Mouse (Mus musculus): ENCODE results near the gene C2cd2. TPM values are rescaled to one million over a fixed set of nuclear protein-coding genes. Genes with fewer than 3 reads are reported as not detected.
"Not testable (repeated sequence)": the region's sequence is repeated elsewhere in the genome, so short reads cannot be mapped to it uniquely, and the experiment has no call there.

Gene C2cd2
- polyA plus RNA-seq, 2 experiments = 14.2 to 21.7 TPM

- Histone ChIP-seq H3K9me3 (ENCODE audit: control insufficient read depth, low read length) (no peaks in the 10 kb centered on the region), H3K4me3 (replicated peaks; ENCODE audit: low read length) (no peak overlapping the region), H3K4me2 (replicated peaks; ENCODE audit: low read depth, low read length, severe bottlenecking) (no peak overlapping the region), H3K9ac (ENCODE audit: low read depth, low read length, severe bottlenecking) (no peak overlapping the region), H3K4me1 (ENCODE audit: control insufficient read depth, insufficient read depth, low read length) (no peaks in the 10 kb centered on the region), H3K27me3 (ENCODE audit: control insufficient read depth, insufficient read depth, low read length) (no peaks in the 10 kb centered on the region), H3K36me3 (ENCODE audit: control insufficient read depth, insufficient read depth, low read length) (peaks cover 74% of the 10 kb centered on the region), H3K27ac (replicated peaks; ENCODE audit: low read depth, low read length) (no peak overlapping the region)
- TF ChIP-seq POLR2A (IDR thresholded peaks at IDR 0.05; ENCODE audit: borderline replicate concordance, extremely low read depth, insufficient read depth, insufficient read length) = no peak
- 88% methylated on average over 2 of the region's 2 CpGs for WGBS
- no peak for DNase-seq (ENCODE audit: low spot score)
- no peak for ATAC-seq (ENCODE audit: low FRiP score, low read depth)
These were observed 9.1 kb downstream of the C2cd2 start for GRCm38 (mm10) chr16:97953300-97953699.

GRCm38 (mm10) chr16:97952801-97953200 is 9.6 kb downstream of the C2cd2 start:
- no peaks in the 10 kb centered on the region for H3K9me3 ChIP-seq (ENCODE audit: control insufficient read depth, low read length)
- H3K4me1 ChIP-seq (ENCODE audit: control insufficient read depth, insufficient read depth, low read length) = no peaks in the 10 kb centered on the region
- ATAC-seq (ENCODE audit: low FRiP score, low read depth) = no peak
- no peak overlapping the region for H3K4me2 ChIP-seq (replicated peaks; ENCODE audit: low read depth, low read length, severe bottlenecking)
- no peaks in the 10 kb centered on the region for H3K27me3 ChIP-seq (ENCODE audit: control insufficient read depth, insufficient read depth, low read length)
- no peak overlapping the region for H3K4me3 ChIP-seq (replicated peaks; ENCODE audit: low read length)
- no peak for TF ChIP-seq POLR2A (IDR thresholded peaks at IDR 0.05; ENCODE audit: borderline replicate concordance, extremely low read depth, insufficient read depth, insufficient read length)
- DNase-seq (ENCODE audit: low spot score) = no peak
- no peak overlapping the region for H3K9ac ChIP-seq (ENCODE audit: low read depth, low read length, severe bottlenecking)
- 88% methylated on average over 9 of the region's 9 CpGs for WGBS
- H3K27ac ChIP-seq (replicated peaks; ENCODE audit: low read depth, low read length) = no peak overlapping the region
- peaks cover 74% of the 10 kb centered on the region for H3K36me3 ChIP-seq (ENCODE audit: control insufficient read depth, insufficient read depth, low read length)

GRCm38 (mm10) chr16:97952371-97952770 is 10.0 kb downstream of the C2cd2 start:
- peaks cover 74% of the 10 kb centered on the region for H3K36me3 ChIP-seq (ENCODE audit: control insufficient read depth, insufficient read depth, low read length)
- no peak for DNase-seq (ENCODE audit: low spot score)

GRCm38 (mm10) chr16:97950061-97950460 is 12.3 kb downstream of the C2cd2 start:
- 91% methylated on average over 8 of the region's 8 CpGs for WGBS
- no peaks in the 10 kb centered on the region for H3K4me1 ChIP-seq (ENCODE audit: control insufficient read depth, insufficient read depth, low read length)
- H3K4me3 ChIP-seq (replicated peaks; ENCODE audit: low read length) = no peak overlapping the region
- peaks cover 59% of the 10 kb centered on the region for H3K36me3 ChIP-seq (ENCODE audit: control insufficient read depth, insufficient read depth, low read length)
- H3K27ac ChIP-seq (replicated peaks; ENCODE audit: low read depth, low read length) = no peak overlapping the region
- DNase-seq (ENCODE audit: low spot score) (no peak), ATAC-seq (ENCODE audit: low FRiP score, low read depth) (no peak)
- TF ChIP-seq POLR2A (IDR thresholded peaks at IDR 0.05; ENCODE audit: borderline replicate concordance, extremely low read depth, insufficient read depth, insufficient read length) = no peak
- H3K9me3 ChIP-seq (ENCODE audit: control insufficient read depth, low read length) = no peaks in the 10 kb centered on the region
- H3K4me2 ChIP-seq (replicated peaks; ENCODE audit: low read depth, low read length, severe bottlenecking) = no peak overlapping the region
- H3K9ac ChIP-seq (ENCODE audit: low read depth, low read length, severe bottlenecking) = no peak overlapping the region
- H3K27me3 ChIP-seq (ENCODE audit: control insufficient read depth, insufficient read depth, low read length) = no peaks in the 10 kb centered on the region

More at GRCm38 (mm10) chr16:97952371-97952770, 10.0 kb downstream of the C2cd2 start:
- WGBS = 89% methylated on average over 4 of the region's 4 CpGs
- TF ChIP-seq POLR2A (IDR thresholded peaks at IDR 0.05; ENCODE audit: borderline replicate concordance, extremely low read depth, insufficient read depth, insufficient read length) = no peak
- ATAC-seq (ENCODE audit: low FRiP score, low read depth) = no peak
- Histone ChIP-seq H3K9me3 (ENCODE audit: control insufficient read depth, low read length) (no peaks in the 10 kb centered on the region), H3K9ac (ENCODE audit: low read depth, low read length, severe bottlenecking) (no peak overlapping the region), H3K27me3 (ENCODE audit: control insufficient read depth, insufficient read depth, low read length) (no peaks in the 10 kb centered on the region), H3K4me3 (replicated peaks; ENCODE audit: low read length) (no peak overlapping the region), H3K27ac (replicated peaks; ENCODE audit: low read depth, low read length) (no peak overlapping the region), H3K4me2 (replicated peaks; ENCODE audit: low read depth, low read length, severe bottlenecking) (no peak overlapping the region), H3K4me1 (ENCODE audit: control insufficient read depth, insufficient read depth, low read length) (no peaks in the 10 kb centered on the region)

- WGBS = 94% methylated on average over 4 of the region's 4 CpGs
- no peak for ATAC-seq (ENCODE audit: low FRiP score, low read depth)
- H3K27me3 ChIP-seq (ENCODE audit: control insufficient read depth, insufficient read depth, low read length) = no peaks in the 10 kb centered on the region
These were observed 13.6 kb downstream of the C2cd2 start for GRCm38 (mm10) chr16:97948836-97949235.

GRCm38 (mm10) chr16:97946993-97947392 is 15.4 kb downstream of the C2cd2 start:
- WGBS = 75% methylated on average over 2 of the region's 2 CpGs
- not testable (repeated sequence) for H3K4me2 ChIP-seq (replicated peaks; ENCODE audit: low read depth, low read length, severe bottlenecking); H3K9me3 ChIP-seq (ENCODE audit: control insufficient read depth, low read length); H3K27ac ChIP-seq (replicated peaks; ENCODE audit: low read depth, low read length); H3K27me3 ChIP-seq (ENCODE audit: control insufficient read depth, insufficient read depth, low read length); H3K9ac ChIP-seq (ENCODE audit: low read depth, low read length, severe bottlenecking); H3K4me1 ChIP-seq (ENCODE audit: control insufficient read depth, insufficient read depth, low read length); DNase-seq (ENCODE audit: low spot score); ATAC-seq (ENCODE audit: low FRiP score, low read depth); H3K4me3 ChIP-seq (replicated peaks; ENCODE audit: low read length)
- peaks cover 33% of the 10 kb centered on the region for H3K36me3 ChIP-seq (ENCODE audit: control insufficient read depth, insufficient read depth, low read length)

More at GRCm38 (mm10) chr16:97948836-97949235, 13.6 kb downstream of the C2cd2 start:
- peaks cover 49% of the 10 kb centered on the region for H3K36me3 ChIP-seq (ENCODE audit: control insufficient read depth, insufficient read depth, low read length)
- no peak overlapping the region for H3K27ac ChIP-seq (replicated peaks; ENCODE audit: low read depth, low read length)
- TF ChIP-seq POLR2A (IDR thresholded peaks at IDR 0.05; ENCODE audit: borderline replicate concordance, extremely low read depth, insufficient read depth, insufficient read length) = no peak
- H3K4me3 ChIP-seq (replicated peaks; ENCODE audit: low read length) = no peak overlapping the region
- H3K4me1 ChIP-seq (ENCODE audit: control insufficient read depth, insufficient read depth, low read length) = no peaks in the 10 kb centered on the region
- DNase-seq (ENCODE audit: low spot score) = no peak
- H3K4me2 ChIP-seq (replicated peaks; ENCODE audit: low read depth, low read length, severe bottlenecking) = no peak overlapping the region
- H3K9me3 ChIP-seq (ENCODE audit: control insufficient read depth, low read length) = no peaks in the 10 kb centered on the region
- no peak overlapping the region for H3K9ac ChIP-seq (ENCODE audit: low read depth, low read length, severe bottlenecking)

Measured in limb, embryonic 14.5 days (tissue).